Mouse (Mus musculus) telencephalon, adult 2 months (tissue): ENCODE data around the gene Cdh23.

ENCODE experiments used
- DNase-seq: peaks from one replicate; pipeline ENCODE4 v3.0.0-alpha.2; 2011; ENCODE audit warnings: low read depth, low spot score

Cdh23 gene

DNA sequence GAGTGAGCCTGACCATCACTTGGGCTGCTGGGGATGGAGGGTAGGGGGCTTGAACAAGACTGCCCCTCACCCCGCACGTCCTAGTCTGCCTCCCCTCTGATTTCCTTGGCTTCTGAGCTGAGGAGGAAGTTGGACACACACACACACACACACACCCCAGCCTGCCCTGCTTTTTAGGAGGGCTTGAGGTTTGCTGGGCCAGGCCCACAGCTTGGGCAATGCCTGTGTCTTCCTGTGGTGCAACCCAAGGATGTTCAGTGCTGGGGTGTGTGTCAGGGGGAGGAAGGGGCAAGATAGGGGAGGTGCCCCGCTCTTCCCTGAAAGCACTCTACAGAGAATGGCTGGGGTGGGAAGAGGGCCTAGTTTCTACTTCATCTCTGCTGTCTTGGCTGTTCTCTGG lies 352.2 kb downstream of the Cdh23 start:
- peak; percentile 15 for DNase-seq

DNA sequence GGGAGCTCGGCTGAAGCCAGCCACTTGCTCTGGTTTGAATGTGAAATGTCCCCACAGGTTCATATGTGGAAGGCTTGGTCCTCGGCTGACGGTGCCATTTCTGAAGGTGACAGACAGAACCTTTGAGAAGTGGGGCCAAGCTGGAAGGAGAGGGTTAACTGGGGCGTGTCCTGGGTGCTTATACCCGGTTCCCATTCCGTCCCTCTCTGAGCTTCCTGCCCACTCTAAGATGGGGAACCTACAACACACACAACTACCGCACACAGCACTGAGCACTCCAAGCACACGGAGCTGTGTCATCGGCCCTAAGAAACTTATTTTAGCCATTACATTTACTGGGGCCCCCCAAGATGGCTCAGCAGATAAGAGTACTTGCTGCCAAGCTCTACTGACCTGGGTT lies 354.8 kb downstream of the Cdh23 start:
- DNase-seq, result no peak

DNA sequence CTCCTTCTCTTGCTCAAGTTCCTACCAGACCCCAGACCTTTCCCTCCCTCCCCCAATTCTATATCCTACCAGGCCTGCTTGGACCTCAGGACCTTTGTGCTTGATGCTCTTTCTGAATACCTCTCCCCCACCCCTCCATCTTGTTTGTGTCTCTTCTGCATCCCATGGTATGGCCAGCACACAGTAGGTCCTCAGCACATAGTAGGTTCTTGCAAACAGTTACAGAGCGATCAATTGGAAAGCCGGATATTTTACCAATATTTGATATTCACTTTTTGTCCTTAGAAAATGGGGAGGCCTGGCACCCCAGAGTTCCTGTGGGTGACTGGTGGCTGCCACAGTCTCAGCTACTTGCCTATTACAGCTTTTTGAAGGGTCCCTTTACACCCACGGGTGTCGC lies 361.3 kb downstream of the Cdh23 start:
- DNase-seq, result no peak

DNA sequence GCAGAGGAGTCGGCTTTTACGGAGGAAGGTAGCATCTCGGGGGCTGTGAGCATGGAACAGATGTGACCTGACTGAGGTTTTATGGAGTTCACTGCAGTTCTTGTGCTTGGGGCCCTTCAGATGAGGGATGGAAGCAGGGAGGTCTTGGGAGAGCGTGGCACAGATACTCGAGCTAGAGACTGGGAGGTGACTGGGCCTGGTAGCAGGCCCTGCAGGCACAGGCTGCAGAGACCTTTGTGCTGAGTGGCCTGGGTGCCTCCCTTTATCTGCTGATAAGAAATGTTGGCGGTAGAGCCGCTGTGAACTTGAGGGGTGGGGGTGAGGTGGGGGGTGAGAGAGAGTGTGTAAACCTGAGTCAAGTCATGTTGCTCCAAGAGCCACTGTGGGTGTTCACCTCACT lies 361.7 kb downstream of the Cdh23 start:
- no peak for DNase-seq

DNA sequence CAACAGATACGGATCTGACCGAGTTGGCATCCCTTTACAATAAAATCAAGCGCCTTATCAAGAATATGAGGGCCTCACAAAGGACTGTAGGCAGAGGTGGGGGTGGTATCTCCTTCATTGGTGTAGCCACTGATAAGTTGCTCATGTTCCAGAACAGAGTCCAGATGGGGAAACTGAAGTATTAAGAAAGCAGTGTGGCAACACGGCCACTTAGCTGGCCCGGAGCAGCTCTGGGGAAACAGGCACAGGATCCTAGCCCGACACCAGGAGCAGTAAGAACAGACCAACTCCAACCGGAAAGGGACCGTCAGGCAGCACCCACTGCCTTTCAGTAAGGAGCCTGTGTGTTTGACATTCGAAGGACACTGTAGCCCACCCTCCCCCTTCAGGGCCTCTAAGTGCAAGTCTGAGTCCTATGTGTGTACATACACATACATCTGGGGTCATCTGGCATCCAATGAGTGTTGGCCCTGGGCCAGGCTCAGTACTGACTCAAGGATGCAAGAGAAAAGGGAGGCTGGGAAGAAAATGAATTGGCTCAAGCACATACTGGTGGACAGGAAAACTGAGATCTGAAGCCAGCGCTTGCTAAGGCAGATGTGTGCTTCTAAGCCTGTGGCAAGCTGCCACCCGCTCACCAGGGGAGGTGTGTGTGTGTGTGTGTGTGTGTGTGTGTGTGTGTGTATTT lies 367.2 kb downstream of the Cdh23 start:
- DNase-seq, result no peak

DNA sequence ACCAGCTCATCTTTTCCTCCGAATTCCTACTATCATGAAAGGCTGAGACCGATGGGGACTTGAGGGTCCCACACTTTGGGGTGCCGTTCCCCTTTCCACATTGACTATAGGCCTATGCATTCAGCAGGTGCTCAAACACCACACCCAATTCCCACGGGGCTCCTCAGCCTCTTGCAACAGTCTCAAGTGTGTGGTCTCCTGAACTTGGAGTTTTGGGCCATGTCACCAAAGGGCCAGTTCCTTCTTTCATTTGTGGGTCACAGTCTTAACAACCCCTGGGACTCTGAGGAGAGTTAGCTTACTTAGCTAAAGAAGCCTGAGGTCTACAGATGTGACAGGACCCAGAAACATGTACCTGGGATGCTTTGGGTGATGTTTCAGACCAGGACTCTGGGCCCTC lies 380.1 kb downstream of the Cdh23 start:
- DNase-seq, result no peak

DNA sequence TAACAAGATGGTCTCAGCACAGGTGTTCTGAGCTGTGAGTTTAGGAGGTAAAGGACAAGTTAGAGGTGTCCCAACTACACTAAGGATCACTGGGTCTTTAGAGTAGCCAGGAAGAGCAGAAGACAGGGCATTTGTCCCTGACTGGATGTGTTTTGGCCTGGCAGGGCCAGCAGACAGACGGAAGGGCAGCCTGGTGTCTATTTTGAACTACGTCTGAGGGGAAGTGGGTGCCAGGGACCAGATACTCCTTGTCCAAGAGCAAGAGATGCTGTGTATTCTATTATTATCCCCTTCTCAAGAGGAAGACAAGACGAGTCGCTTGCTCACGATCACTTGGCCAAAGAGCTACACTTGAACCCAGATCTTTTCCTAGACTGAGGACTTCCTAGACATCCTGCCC lies 382.7 kb downstream of the Cdh23 start:
- DNase-seq, result no peak

DNA sequence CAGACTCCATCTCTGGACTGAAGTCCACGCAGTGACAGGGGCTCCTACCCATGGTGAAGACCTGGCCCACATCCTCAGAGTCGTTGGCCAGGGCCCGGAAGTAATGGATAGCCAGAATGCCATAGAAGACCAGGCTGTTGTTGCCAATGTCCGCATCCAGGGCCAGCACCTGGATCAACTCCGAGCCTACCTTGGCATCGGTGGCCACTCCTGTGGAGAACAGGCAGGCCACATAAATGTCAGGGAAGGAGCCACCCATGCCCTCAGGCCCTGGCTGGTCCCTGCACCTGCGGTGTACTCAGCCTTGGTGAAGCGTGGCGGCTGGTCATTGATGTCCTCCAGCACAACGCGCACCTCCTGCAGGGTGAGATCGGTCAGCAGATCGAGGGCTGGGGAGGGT lies 385.7 kb downstream of the Cdh23 start:
- DNase-seq, result no peak

DNA sequence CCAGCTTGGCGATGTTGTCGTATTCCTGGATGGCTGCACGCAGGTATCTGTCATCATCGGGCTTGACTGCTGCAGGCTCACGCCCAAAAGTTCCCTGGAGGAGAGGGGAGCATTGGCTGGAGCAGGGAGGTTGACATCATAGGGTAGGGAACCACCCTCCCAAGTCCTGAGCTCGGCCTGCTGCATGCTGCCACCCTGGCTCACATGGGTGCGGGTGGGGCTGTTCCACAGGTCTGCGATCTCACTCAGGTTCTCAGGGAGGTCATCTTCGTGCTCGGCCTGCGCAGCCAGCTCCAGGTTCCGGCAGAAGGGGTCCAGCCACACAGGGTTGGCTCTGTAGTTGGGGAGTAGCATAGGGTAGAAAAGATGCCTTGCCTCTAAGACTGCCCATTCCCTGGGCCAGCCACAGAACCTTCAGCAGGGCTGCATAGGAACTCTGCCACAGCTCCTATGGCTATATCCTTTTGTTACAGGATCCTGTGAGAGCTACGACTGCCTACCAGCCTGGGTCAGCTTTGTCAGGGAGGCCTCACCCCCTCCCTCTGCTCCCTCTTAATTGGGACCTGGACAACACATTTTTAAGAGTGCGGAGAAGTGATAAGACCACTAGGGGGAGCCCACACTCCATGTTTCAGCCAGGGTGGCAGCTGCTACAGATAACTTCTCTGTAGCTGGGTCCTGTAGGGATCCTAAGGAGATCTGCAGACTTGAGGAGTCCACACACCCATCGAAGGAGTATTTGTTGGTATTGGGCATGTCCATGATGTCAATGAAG lies 391.2 kb downstream of the Cdh23 start:
- no peak for DNase-seq

DNA sequence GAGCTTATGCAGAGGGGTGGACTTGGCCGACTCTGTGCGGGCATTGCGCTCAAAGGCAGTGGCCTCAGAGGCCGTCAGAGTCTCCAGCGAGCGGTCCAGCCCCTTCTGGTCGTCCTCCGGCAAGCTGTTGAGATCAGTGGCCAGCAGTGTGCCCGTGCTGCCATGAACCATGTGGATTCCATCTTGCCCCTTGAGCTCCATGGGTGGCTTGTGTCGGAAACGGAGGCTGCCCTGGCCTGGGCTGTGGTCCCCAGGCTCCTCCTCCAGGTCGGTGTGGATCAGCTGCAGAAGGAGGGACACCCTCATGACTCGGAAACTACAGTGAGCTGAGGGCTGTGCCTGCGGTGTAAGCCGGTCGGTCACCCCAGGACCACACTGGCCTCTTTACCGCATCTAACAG lies 392.9 kb downstream of the Cdh23 start:
- DNase-seq, result no peak

DNA sequence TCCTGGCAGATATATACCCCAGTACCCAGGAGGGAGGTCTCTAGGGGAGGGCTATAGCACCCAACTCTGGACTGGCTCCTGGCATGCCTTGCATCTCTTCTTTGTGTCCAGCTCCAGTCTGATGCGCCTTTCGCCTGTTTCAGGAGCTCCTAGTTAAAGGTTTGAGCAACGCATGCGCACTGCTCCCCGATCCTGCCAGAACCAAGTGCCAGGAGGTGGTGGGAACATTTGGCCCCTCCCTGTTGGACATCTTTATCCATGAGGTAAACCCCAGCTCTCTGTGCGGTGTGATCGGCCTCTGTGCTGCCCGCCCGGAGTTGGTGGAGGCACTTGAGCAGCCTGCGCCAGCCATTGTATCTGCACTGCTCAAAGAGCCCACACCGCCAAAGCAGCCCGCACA lies 396.7 kb downstream of the Cdh23 start:
- DNase-seq, result no peak

DNA sequence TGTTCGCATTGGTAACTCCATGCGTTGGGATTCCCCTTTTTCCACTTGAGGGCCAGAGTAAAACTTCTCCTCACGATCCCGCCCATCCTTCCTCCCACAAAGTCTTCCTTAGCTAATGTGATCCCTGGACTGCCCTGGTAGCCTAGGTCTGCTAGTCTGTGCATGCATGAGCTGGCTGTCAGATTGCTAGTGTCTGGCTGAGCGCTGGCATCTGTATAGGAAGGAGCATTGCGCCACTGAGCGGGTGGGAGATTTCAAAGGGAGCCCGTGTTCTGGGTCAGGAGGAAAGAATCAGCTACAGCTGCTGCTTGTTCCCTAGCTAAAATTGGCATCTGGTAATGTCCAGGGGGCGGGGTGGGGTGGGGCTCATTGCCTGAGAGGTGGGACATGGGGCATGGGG lies 400.3 kb downstream of the Cdh23 start:
- no peak for DNase-seq

DNA sequence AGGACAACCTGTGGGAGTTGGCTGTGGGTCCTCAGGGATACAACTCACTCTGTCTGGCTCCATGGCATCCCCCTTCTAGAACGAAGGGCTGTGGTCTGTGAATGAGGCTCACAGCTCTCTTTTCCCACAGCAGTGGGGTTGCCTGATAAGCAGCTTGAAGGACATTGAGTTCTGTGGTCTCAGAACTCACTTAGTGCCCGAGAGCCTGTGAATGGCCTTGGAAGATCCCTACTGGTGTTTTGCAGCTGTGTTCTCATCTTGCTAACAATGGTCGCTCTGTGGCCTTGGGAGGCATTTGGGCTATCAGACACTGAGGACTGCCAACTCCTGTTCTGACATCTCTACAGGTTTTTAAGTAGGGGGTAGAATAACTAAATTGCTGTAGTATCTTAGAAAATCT lies 400.9 kb downstream of the Cdh23 start:
- no peak for DNase-seq

DNA sequence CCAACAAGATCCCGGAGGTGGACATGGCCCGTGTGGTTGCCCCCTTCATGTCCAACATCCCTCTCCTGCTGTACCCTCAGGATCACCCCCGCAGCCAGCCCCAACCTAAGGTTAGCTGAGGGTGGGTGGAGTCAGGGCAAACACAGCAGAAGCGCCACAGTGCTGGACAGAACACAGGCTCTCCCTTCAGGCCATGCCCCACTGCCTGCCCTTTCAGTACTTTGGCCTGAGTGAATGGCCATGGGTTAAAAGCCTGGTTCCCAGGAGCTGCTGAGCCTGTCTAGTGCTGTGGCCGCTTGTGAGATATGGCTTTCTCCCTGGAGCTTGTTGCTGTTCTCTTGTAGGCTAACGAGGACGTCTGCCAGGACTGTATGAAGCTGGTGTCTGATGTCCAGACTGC lies 401.7 kb downstream of the Cdh23 start:
- no peak for DNase-seq

DNA sequence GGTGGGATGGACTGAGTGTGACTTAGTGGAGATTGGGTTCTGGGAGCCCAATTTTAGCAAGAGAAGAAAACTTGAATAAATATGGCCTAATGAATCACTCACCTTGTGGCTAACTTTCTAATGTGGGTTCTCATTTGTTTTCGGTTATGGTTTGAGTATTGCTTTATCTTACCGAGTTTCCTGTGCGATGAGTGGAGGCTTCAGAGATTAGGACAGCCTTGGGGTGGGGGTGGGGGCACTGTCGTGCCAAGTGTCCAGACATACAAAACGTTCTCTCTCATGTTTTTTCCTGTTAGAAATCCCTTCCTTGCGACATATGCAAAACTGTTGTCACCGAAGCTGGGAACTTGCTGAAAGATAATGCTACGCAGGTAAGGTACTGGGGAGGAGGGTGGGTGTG lies 404.1 kb downstream of the Cdh23 start:
- DNase-seq, result no peak

DNA sequence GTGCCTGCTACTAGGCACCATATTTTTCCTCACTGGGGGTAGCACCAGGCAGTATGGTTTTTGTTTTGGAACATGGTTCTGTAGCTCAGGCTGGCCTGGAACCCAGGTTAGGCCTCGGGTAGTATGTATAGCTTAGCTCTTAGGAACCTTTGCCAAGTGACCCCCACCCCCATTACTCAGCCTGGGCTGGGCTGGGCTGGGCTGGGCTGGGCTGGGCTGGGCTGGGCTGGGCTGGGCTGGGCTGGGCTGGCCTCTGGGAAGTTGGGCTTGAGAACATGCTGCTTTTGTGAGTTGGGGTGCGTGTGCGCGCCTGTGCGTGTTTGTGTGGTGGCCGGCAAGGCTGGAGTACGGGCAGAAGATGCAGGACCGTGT lies 405.6 kb downstream of the Cdh23 start:
- no peak for DNase-seq

DNA sequence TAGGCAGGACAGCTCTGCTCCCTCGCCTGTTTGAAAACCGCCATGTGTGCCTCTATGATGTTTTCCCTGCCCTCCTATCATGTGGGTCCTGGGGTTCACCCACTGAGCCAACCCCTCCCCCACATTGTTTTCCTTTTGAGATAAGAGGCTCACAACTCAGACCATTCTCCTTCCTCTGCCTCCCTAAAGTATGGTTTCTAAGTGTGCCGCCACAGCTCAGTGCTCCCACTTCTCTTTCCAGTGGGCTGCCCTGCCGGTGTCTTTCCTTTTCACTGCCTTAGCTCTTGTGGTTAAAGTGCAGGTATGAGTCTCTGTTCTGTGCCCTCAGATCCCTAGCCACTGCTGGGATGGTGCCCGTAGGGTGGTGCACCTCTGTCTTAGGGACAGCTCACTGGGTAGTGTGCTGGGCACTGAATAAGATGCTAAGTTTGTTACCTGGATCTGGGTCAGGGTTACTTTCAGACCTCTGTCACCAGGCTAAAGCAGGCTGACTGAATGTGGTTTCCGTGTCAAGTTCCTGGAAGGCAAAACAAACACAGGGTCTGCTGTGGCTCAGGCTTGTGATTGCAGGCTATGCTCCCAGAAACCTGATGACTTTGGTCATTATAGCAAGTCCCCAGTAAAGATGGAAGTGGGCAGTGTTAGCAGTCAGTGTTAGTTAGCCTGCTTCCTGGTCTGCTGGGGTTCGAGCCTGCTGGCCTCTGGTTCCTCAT lies 406.1 kb downstream of the Cdh23 start:
- no peak for DNase-seq

DNA sequence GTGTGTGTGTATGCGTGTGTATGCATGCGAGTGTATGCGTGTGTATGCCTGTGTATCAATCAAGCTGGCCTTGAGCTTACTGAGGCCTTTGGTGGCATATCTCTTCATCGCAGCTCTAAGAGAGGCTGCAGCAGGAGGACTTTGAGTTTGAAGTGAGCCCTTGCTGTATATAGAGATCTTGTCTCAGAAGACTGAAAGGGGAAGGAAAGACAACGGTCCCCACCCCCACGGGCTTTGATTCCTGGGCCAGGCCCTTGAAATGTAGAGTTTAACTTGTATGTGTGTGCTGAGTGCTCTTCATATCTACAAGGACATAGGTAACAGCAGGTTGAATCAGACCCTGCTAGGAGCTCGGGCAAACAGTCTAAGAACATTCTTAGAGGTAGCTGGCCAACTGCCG lies 407.1 kb downstream of the Cdh23 start:
- DNase-seq, result no peak

DNA sequence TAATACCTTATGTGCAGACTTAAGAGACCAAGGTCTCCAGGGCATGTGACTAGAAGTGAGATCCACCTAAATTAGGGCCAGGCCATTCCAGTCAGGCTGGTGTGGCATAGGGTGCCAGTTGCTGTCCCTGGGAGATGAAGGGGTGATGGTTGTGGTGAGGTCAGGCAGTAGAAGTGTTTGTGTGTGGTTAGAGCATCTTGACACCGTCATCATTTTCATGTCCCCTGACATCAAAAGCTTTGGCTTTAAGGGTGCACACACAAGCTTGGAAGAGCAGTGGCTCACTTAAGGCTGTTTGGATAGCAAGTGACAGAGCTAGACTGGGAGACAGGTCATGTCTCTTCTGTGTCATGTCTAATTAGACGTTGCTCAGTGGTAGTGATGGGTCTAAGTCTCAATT lies 408.6 kb downstream of the Cdh23 start:
- DNase-seq, result no peak

DNA sequence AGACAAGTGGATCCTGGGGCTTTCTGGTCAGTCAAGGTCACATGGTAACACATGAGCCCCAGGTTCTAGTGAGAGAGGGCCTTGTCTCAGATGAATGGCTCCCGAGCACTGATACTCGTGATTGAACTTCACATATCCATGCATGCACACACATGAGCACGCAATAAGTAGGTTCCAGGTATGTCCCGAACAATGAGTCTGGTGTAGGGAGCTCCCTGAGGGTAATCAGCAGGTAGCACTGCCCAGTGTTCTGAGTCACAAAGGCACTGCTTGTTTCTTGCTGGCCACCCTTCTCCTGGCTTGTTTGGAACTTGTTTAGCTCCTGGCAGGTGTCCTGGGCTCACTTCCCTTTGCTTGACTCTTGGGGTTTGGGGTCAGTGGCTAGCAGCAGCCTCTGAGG lies 409.1 kb downstream of the Cdh23 start:
- no peak for DNase-seq

DNA sequence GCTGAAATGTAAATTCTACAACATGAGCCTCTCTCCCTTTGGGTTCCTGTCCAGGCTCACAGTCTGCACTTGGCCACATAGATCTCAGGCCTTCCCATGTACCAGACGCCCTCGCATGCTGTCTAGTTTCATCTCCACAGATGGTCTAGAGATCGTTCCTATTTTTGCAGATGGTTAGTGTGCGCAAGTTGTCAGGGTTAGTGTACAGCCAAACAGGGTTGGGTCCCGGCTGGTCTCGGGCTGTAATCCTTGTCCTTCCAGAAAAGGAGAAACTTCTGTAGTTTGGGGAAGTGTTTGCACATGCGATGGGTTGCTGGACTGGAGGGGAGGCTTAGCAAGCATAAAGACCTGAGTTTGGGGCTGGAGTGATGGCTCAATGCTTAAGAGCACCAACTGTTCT lies 409.7 kb downstream of the Cdh23 start:
- peak; percentile 55 for DNase-seq

DNA sequence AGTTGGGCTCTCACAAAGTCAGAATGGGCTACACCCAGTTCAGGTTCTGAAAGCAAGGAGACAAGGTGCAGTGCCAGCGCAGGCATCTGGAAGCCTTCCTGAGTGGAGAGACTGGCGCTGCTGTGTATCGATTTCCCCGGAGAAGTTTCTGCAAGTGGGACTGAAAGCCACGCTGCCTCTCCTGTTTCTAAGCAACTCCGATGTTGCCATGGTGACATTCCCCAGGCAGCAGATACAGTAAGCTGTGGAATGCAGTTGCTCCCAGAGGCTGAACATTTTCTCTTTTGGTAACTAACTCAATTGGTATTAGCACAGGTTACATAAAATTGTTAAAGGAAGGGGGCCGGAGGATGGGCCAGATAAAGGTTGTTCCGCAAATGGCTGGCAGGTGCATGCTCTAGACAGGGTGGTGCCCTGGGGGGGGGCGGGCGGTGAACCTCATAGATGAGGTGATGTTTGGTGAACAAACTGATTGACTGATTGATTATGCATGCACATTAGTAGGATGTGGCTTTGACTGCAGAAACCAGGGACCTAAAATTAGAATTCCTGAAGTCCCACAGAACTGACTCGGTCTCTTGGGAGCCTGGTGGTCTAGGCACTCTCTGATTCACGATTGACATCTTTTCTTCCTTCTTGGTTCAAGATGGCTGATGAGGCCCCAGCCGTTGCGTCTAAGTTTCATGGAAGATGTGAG lies 410.5 kb downstream of the Cdh23 start:
- DNase-seq, result peak; percentile 91
